Mouse (Mus musculus) kidney, embryonic 16.5 days (tissue): ENCODE results near the gene Spo11. TPM values are rescaled to one million over a fixed set of nuclear protein-coding genes. Genes with fewer than 3 reads are reported as not detected.

ENCODE experiments used
- ATAC-seq: fragments of 200-750 bp; cut with Nextera tagmentation; 2 replicates; pipeline ENCODE4 v1.8.0; 2017; ENCODE audit warnings: moderate TSS enrichment; ENCODE audit not compliant: low FRiP score, low TSS enrichment
- H3K27ac ChIP-seq: fragments of 300-500 bp; sonication (generic); 2 replicates; pipeline ENCODE4 v1.5.1; 2014; ENCODE audit warnings: low read length
- H3K27me3 ChIP-seq: fragments of 300-500 bp; sonication (generic); 2 replicates; pipeline ENCODE4 v1.6.1; 2014; ENCODE audit warnings: low read length, control low read depth, mixed read lengths; ENCODE audit not compliant: insufficient read depth
- H3K36me3 ChIP-seq: fragments of 300-500 bp; sonication (generic); 2 replicates; pipeline ENCODE4 v1.6.1; 2014; ENCODE audit warnings: low read length, control low read depth, mixed read lengths; ENCODE audit not compliant: insufficient read depth
- H3K4me1 ChIP-seq: fragments of 300-500 bp; sonication (generic); 2 replicates; pipeline ENCODE4 v1.6.1; 2014; ENCODE audit warnings: low read length, control low read depth, mixed read lengths; ENCODE audit not compliant: insufficient read depth
- H3K4me2 ChIP-seq: fragments of 300-500 bp; sonication (generic); replicated peaks from 2 replicates; pipeline ENCODE4 v1.6.1; 2014; ENCODE audit warnings: low read depth, low read length
- H3K4me3 ChIP-seq: fragments of 300-500 bp; sonication (generic); 2 replicates; pipeline ENCODE4 v1.5.1; 2014; ENCODE audit warnings: mild to moderate bottlenecking, low read length
- H3K9ac ChIP-seq: fragments of 300-500 bp; sonication (generic); replicated peaks from 2 replicates; pipeline ENCODE4 v1.6.1; 2014; ENCODE audit warnings: low read length
- H3K9me3 ChIP-seq: fragments of 300-500 bp; sonication (generic); 2 replicates; pipeline ENCODE4 v1.6.1; 2016; ENCODE audit warnings: low read length, control low read depth
- WGBS: fragments of 180-500 bp; shearing (Covaris S2); extraction: QIAGEN DNeasy Blood & Tissue Kit; methylation state at CpG from one replicate; pipeline ENCODE4 v1.1.7; 2014; 5-methylcytosine and 5-hydroxymethylcytosine counted together
- polyA plus RNA-seq: library from polyadenylated mRNA; unstranded; fragments of >200 nt; fragmentation: Nextera tagmentation; extraction: Ambion mirVana; gene quantifications from 2 replicates; pipeline ENCODE4 v1.2.1, GENCODE M21; 2015

The Spo11 gene
- polyA plus RNA-seq, 1 experiment from 2014 or later = 0.05 TPM

DNA sequence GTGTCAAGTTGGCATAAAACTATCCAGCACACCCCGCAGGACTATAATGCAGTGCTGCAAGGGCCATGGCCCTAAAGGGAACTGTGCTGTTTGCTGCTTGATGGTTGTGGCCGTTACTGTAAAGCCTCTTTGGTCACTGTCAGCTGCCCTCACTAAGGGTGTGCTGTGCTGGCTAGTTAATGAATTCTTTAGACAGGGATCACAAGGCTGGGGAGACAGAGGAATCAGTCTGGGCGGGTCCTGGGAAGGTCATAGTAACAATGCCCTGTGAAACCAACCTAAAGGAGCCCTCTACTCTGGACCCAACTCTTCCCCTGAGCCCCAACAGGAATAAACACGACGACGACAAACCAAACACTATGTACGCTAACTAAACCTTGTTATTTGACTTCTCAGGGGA is 21.0 kb downstream of the Spo11 start:
- ATAC-seq = no peak
- Histone ChIP-seq H3K9ac (no peak overlapping the region), H3K27ac (no peak overlapping the region)

DNA sequence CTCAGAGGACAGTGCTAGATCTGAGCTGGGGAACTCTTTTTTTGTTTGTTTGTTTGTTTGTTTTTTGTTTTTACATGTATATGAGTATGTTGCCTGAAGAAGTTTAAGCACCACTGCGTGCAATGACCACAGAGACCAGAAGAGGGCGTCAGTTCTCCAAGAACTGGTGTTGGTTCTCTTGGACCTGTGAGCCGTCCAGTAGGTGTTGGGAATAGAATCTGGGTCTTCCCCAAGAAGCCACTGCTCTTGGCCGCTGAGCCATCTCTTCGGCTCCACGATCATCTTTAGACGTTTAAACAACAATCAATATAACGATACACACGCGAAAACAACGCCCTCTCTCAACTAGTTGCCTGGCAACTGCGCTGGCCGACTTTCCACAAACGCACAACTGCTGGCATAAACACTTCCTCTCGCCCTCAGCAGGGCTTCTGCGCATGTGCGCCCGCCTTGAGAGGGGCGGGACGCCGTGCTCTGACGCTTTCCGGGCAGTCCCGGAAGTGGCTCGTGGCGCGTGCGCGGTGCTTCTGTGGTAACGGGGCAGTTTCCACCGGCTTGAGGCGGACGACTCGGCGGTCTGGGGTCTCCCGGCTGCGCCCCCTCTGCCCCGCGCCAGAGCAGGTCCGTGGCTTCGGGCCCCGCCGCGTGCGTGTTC is 22.3 kb downstream of the Spo11 start, which contains the start of gene Rae1:
Gene Rae1, plus strand, starts transcription at position 488 of the 655 bp plus-strand sequence.
- Histone ChIP-seq H3K9ac (peak within 1 kb of the TSS; percentile 91), H3K27ac (peak within 1 kb of the TSS; percentile 87), H3K4me1 (peaks cover 8% of the 10 kb centered on the region), H3K27me3 (no peaks in the 10 kb centered on the region; the same call in 1 of the 2 replicates), H3K4me2 (peak within 1 kb of the TSS; percentile 91), H3K36me3 (peaks cover 21% of the 10 kb centered on the region), H3K4me3 (peak within 1 kb of the TSS; percentile 73), H3K9me3 (no peaks in the 10 kb centered on the region)
- WGBS = under 1% methylated on average over 37 of the region's 45 CpGs
- peak; percentile 95 for ATAC-seq

More for the DNA sequence above, 21.0 kb downstream of the Spo11 start:
- Histone ChIP-seq H3K9me3 (no peaks in the 10 kb centered on the region), H3K4me1 (peaks cover 8% of the 10 kb centered on the region), H3K4me3 (no peak overlapping the region), H3K27me3 (no peaks in the 10 kb centered on the region; the same call in 1 of the 2 replicates), H3K36me3 (peaks cover 9% of the 10 kb centered on the region; the same call in 1 of the 2 replicates), H3K4me2 (no peak overlapping the region)
- WGBS = 66% methylated on average over 7 of the region's 7 CpGs

DNA sequence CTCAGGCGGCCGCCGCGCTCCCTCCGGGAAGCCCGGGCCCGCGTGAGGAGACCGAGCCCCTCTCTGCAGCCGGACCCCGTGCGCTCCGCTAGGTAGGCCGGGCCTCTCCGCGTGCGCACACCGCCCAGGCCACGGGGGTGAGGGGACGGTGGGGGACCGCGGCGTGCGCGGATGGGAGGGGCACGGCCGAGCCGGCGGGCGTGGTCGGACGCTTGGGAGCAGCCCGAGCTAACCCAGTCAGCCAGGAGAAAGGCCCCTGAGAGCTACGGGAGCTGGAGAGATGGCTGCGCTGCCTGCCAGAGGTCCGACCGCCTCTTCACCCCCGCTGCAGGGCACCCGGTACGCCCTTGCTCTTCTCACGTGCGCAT is 22.8 kb downstream of the Spo11 start:
- peak overlapping the region; percentile 91 for H3K4me2 ChIP-seq
- H3K27me3 ChIP-seq = no peaks in the 10 kb centered on the region; the same call in 1 of the 2 replicates
- peaks cover 8% of the 10 kb centered on the region for H3K4me1 ChIP-seq
- H3K9me3 ChIP-seq = no peaks in the 10 kb centered on the region
- peaks cover 26% of the 10 kb centered on the region for H3K36me3 ChIP-seq
- H3K4me3 ChIP-seq = peak overlapping the region; percentile 73
- WGBS = under 1% methylated on average over 38 of the region's 42 CpGs
- ATAC-seq = peak; percentile 95
- peak overlapping the region; percentile 87 for H3K27ac ChIP-seq
- H3K9ac ChIP-seq = peak overlapping the region; percentile 91

DNA sequence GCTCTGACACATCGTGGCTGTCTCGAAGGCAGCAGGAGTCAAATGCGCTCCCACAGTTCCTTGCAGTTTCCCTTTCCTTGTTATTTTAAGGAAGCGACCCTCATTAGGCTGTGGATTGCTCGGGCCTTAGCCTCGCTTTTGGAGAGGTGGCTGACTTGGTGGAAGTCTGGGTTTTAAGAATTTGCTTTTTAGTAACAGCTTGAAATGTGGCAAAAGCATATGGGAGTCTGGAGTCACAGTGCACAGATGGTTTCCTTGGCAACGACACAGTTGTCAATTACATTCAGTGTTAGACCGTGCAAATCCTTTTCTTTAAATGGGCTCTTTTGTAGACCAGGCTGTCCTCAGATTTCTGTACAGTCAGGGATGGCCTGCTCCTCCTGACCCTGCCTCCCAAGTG is 23.4 kb downstream of the Spo11 start:
- no peak for ATAC-seq
- H3K36me3 ChIP-seq = peaks cover 33% of the 10 kb centered on the region
- 15% methylated on average over 8 of the region's 8 CpGs for WGBS
- 0 out of 2 replicates have a peak overlapping the region, but pooled peaks have one; percentile 87 for H3K27ac ChIP-seq
- no peaks in the 10 kb centered on the region for H3K9me3 ChIP-seq
- peaks cover 8% of the 10 kb centered on the region for H3K4me1 ChIP-seq
- peak overlapping the region; percentile 91 for H3K9ac ChIP-seq
- H3K4me2 ChIP-seq = peak overlapping the region; percentile 91
- no peaks in the 10 kb centered on the region; the same call in 1 of the 2 replicates for H3K27me3 ChIP-seq
- H3K4me3 ChIP-seq = peak overlapping the region; percentile 73

- 91% methylated on average over 8 of the region's 8 CpGs for WGBS
- Histone ChIP-seq H3K4me3 (no peak overlapping the region), H3K9ac (no peak overlapping the region), H3K9me3 (no peaks in the 10 kb centered on the region), H3K27me3 (no peaks in the 10 kb centered on the region), H3K27ac (no peak overlapping the region), H3K4me2 (no peak overlapping the region), H3K36me3 (peaks cover 60% of the 10 kb centered on the region), H3K4me1 (peaks cover 8% of the 10 kb centered on the region)
- no peak for ATAC-seq
These were observed 26.2 kb downstream of the Spo11 start for GRCm38 (mm10) chr2:173003737-173004136.

GRCm38 (mm10) chr2:173010220-173010717 is 32.8 kb downstream of the Spo11 start:
- Histone ChIP-seq H3K4me2 (no peak overlapping the region), H3K4me1 (no peaks in the 10 kb centered on the region), H3K27ac (no peak overlapping the region), H3K36me3 (peaks cover 95% of the 10 kb centered on the region), H3K9me3 (no peaks in the 10 kb centered on the region), H3K27me3 (no peaks in the 10 kb centered on the region), H3K9ac (no peak overlapping the region), H3K4me3 (no peak overlapping the region)
- 0 out of 2 replicates have a peak, but pooled peaks have one; percentile 39 for ATAC-seq
- 74% methylated on average over 3 of the region's 3 CpGs for WGBS

- H3K4me1 ChIP-seq = no peaks in the 10 kb centered on the region
- no peak overlapping the region for H3K9ac ChIP-seq
- no peak overlapping the region for H3K27ac ChIP-seq
- H3K27me3 ChIP-seq = no peaks in the 10 kb centered on the region
- H3K4me2 ChIP-seq = no peak overlapping the region
- no peaks in the 10 kb centered on the region for H3K9me3 ChIP-seq
- 97% methylated on average over 8 of the region's 8 CpGs for WGBS
- peaks cover 95% of the 10 kb centered on the region for H3K36me3 ChIP-seq
- H3K4me3 ChIP-seq = no peak overlapping the region
- ATAC-seq = no peak
These were observed 33.9 kb downstream of the Spo11 start for GRCm38 (mm10) chr2:173011440-173011839.

DNA sequence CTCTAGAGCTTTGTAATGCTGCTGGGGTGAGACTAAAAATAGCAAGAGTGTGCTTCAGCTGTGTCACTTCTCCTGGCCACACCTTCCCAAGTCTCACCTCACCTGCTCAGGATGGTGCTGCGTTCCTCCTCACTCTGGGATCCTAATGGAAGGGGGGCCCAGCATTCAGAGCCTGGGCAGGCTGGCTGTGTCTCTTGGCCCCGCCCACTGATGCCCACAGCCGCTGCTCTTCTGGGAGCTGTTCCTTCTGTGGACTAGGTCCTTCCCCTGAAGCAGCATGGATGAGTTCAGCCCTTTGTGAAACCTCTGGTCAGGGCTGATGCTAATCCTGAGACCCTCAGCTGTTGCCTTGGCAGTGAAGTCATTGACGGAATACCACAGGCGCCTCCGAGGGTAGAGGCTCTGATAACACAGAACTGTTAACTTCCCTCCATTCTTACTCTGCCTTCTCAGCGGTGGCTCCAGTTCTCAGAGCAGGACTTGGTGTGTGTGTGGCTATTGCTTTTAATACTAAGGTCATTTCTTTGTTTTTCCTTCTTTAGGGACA is 37.3 kb downstream of the Spo11 start:
- Histone ChIP-seq H3K36me3 (peaks cover 61% of the 10 kb centered on the region), H3K27me3 (no peaks in the 10 kb centered on the region), H3K4me1 (0 out of 2 replicates have a peak, but pooled peaks cover 9% of the 10 kb centered on the region), H3K9me3 (no peaks in the 10 kb centered on the region), H3K9ac (no peak overlapping the region), H3K27ac (no peak overlapping the region), H3K4me2 (no peak overlapping the region), H3K4me3 (no peak overlapping the region)
- WGBS = 79% methylated on average over 7 of the region's 7 CpGs
- ATAC-seq = no peak

GRCm38 (mm10) chr2:173017940-173018339 is 40.4 kb downstream of the Spo11 start:
- Histone ChIP-seq H3K9me3 (no peaks in the 10 kb centered on the region), H3K27ac (no peak overlapping the region), H3K36me3 (peaks cover 34% of the 10 kb centered on the region), H3K4me3 (no peak overlapping the region), H3K4me1 (peaks cover 26% of the 10 kb centered on the region), H3K4me2 (no peak overlapping the region), H3K27me3 (peaks cover 9% of the 10 kb centered on the region; the same call in 1 of the 2 replicates), H3K9ac (no peak overlapping the region)
- no peak for ATAC-seq
- WGBS = 32% methylated on average over 6 of the region's 6 CpGs

DNA sequence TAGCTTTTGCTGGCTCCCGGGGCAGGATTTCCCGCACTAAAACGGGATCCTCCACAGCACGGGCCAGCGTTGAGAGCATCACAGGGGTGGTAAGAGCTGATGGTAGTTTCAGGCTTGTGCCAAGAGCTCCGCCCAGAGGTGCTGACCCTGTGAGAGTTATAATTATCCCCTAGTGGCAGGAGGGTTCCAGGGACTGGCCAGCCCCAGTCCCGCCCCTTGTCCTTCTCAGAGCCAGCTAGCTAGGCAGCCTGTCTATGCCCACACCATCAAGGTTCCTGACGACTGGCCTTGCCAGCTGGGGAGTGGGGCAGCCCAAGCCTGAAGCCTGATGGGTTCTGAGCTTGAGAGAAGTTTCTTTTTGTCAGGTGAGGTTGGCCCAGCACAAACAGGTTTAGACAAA is 41.1 kb downstream of the Spo11 start:
- 8% methylated on average over 8 of the region's 8 CpGs for WGBS
- H3K9ac ChIP-seq = no peak overlapping the region

More for the DNA sequence above, 41.1 kb downstream of the Spo11 start:
- Histone ChIP-seq H3K4me3 (no peak overlapping the region), H3K36me3 (peaks cover 27% of the 10 kb centered on the region), H3K4me1 (peaks cover 33% of the 10 kb centered on the region), H3K27ac (no peak overlapping the region), H3K4me2 (no peak overlapping the region), H3K27me3 (peaks cover 9% of the 10 kb centered on the region; the same call in 1 of the 2 replicates), H3K9me3 (no peaks in the 10 kb centered on the region)
- peak; percentile 11; the same call in 1 of the 2 replicates for ATAC-seq
